Mouse (Mus musculus): Measurements from ENCODE around the gene Timp3. TPM values are rescaled to one million over a fixed set of nuclear protein-coding genes. Genes with fewer than 3 reads are reported as not detected.

Gene Timp3
- total RNA-seq, 2 experiments from 2014 or later: 90.4 to 99.7 TPM

DNA sequence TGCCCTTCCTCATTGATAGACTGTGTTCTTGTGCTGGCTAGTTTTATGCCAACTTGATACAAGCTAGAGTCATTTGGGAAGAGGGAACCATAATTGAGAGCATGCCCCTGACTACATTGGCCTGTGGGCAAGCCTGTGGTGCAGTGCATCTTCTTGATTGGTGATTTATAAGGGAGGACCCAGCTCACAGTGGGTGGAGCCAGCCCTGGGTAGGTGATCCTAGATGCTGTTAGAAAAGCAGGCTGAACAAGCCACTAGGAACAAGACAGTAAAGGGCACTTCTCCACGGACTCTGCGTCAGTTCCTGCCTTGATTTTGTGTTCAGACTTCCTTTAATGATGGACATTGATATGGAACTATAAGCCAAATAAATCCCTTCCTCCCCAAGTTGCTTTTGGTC lies 84.5 kb downstream of the Timp3 start:
- DNase-seq (ENCODE audit: low spot score in 2 of 2): no peak

DNA sequence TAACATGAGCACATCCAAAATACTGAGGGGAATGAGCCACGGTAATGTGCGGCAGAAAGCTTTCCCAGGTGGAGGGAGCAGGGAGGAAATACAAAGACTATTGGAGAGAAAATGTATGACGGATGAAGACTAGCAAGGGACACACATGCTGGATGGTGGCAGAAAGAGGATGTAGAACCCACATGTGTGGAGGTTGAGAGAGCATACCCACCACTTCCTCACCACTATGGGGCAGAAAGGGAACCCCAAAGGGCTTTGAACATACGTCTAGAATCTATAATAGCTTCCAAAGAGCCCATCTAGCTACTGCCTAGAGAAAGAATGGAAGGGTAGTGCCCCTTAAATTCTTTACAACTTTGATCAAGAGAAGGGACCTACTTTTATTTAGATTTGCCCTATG lies 85.5 kb downstream of the Timp3 start:
- no peak for DNase-seq (ENCODE audit: low spot score in 2 of 2)

DNA sequence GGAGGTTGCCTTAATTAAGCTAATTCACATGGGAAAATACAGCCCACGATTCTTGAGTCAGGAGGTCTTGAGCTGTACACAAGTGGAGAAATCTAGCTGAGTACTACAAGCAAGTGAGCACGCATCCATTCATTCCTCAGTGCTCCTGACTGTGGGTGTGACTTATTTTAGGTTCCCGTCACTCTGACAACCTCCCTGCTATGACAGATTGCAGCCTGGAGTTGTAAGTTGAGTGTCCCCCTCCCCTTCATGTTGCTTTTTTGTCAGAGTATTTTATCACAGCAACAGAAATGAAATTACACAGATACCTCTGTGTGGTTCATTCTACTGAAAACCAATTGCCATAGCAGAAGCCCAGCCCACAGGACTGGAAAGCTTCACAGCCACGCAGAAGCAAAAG lies 86.1 kb downstream of the Timp3 start:
- no peak for DNase-seq (ENCODE audit: low spot score in 2 of 2)

DNA sequence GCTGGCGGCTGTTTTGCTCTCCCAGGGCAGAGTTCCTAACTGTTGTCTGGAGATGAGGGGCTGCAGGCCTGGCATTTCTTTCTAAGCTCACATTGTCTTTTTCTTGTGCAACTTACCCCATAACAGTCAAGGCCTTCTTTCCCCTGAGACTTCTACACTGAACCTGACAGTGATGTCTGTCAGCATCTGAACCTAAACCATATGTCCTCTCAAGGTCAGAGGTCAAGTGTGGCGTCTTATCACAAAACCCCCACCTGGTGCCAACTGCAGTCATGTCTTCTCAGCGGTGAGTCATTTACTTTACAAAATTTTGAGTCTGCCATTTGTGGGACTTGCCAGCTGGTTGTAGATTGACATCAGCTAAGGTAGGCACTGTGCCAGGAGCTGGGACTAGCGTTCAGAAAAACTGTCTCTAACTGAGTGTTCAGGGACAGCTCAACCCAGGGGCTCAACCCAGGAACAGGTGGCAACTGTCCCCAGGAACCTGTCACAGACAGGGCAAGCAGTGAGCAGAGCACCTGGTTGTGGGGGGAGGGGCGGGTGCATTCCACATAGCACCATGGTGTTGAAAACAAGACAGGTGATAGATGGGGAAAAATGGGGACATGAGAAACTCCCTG lies 87.8 kb downstream of the Timp3 start:
- no peak for DNase-seq (ENCODE audit: low spot score in 2 of 2)

DNA sequence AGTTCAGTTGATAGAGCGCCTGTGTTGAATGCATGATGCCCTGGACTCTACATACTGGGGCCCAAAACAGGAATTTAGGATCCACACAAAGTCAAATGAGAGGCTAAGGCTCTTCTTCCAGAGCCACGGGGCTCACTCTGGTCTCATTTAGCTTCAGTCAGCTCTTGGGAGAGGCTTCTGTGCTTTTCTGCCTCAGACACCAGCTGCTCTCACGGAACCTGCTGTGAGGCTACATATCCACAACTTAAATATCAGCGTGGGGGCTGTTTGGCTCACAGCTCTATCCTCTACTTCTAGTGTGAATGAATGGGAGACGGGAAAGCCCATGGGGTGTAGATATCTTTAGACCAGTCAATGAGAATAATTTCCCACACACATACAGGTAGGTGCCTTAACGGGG lies 88.6 kb downstream of the Timp3 start:
- no peak for DNase-seq (ENCODE audit: low spot score in 2 of 2)

DNA sequence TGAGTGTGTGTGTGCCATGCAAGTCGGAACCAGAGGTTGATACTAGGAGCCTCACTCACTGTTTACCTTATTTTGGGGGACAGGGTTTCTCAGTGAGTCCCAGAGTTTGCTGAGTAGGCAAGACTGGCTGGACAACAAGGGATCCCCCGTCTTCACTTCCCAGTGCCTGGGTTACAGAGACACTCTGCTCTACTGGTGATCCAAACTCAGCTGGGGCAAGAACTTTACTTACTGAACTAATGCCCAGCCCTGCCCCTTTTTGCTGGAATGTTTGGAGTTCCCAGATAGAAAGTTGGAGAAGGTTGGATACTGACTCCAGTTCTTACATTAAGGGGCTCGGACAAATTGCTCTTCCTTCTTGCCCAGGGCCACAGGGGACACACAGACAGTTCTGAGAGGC lies 89.2 kb downstream of the Timp3 start:
- DNase-seq (ENCODE audit: low spot score in 2 of 2): no peak

DNA sequence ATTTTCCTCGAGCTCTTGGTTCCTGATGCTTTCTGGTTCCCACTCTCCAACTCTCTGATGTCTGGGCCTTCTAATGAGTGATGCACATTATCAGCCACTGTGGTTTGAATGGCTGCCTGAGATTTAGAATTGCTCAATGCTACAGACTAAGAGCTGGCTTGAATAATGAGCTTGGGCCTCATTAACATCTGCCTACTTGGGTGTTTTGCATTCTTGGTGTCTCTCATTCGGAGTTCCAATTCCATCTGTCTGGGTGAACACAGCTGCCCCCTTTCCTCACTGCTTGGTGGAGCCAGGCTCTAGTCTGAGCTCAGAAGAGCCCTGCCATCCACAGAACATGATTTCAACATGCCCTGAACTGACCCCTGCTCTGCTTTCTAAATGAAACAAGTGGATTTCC lies 89.7 kb downstream of the Timp3 start:
- DNase-seq (ENCODE audit: low spot score in 2 of 2): no peak

DNA sequence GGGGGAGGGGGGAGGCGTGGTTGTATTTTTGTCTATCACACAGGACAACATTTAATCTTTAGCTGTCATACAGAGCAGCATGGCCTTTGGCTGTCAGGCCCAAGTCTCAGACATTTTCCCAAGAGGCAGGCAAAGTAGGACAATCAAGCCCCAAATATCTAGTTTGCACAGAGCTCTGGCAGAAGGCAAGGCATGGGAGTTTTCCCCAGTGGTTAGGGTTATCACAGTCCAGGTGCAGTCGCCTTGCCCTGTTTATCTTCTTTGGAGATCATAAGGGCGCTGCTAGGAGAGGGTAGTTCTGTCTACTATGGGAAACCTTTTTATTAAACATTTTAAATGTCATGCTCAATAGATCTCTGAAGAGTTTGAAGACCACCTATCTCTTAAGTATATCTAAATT lies 92.2 kb downstream of the Timp3 start:
- no peak for DNase-seq (ENCODE audit: low spot score in 2 of 2)

DNA sequence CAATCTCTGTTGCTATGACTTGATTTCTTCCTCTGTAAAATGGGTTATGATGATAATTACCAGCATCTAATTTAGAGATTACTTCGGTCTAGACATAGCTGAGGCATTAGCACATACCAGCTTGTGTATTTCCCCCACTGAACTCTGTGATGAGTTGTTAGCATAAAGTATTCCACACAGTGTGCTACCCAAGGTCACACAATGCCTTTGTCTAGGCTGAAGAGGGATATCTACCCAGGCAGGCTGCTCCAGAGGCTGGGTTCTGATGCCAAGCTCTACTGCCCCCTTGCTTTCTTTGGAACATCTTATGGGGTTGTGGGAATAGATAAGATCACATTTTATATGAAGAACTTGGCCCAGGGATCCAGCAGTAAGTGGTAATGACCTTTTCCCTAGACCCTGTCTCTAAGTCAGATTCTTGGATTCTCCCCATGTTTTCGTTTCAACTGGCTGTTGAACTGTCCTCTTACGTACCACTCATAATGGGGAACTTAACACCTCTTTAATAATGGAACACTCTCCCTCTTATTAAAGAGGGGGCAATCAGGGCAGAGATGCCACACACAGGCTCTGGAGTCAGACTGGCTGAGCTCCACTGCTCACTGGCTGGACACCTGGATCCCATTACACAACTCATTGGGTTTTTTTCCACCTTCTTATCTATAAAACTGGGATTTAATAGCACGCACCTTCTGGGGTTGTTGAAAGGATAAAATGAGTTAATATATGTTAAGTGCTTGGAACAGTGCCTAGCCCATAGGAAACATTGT lies 97.6 kb downstream of the Timp3 start:
- no peak for DNase-seq (ENCODE audit: low spot score in 2 of 2)

DNA sequence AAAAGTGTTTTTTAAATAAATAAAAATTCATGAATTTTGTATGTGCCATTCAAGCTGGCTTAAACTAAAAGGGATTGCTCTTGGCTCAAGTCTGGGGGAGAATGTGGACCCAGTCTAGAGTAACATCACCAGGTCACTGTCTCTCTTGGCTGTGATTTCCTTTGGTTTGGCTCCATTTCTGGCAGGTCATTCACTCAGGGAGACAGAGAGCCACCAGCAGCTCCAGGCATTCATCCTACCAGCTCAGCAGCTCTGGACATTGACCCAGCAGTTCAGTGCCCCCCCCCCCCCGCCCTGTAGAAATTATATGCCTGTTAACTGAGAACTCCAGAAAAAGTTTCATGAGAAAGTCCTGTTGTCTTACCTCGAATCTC lies 98.2 kb downstream of the Timp3 start:
- no peak for DNase-seq (ENCODE audit: low spot score in 2 of 2)

Other genes starting within 250 kb of the Timp3 start
- gene Syn3, start 198.5 kb downstream of the Timp3 start, total RNA-seq (2021): under 1 TPM; 0.26 to 0.47 TPM